Mouse (Mus musculus): ENCODE data around the gene Sh3gl1.

DNA sequence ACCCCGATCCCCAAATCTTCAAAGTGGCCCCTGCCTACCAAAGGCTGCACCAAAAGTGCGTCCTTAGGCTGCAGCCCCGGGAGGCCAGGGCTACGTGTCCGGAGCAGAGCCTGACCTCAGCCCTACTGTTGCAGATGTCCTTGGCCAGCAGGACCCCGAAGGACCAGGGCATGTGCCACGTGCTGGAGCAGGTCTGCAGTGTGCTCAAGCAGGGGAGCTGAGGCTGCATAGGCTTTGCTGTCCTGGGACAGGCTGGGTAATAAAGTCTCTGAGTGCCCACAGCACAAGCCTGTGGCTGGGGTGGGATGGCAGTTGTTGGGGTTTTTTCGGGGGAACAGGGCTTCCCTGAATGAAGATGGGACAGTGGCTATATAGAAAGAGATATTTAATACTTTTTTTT is 20.1 kb downstream of the Sh3gl1 start:
- TF ChIP-seq MAX (IDR thresholded peaks at IDR 0.05; ENCODE audit: low read length) (no peak), POLR2A (IDR thresholded peaks at IDR 0.05; ENCODE audit: low read depth, low read length) (no peak), BHLHE40 (IDR thresholded peaks at IDR 0.05; ENCODE audit: low read depth, low read length) (no peak), SMC3 (IDR thresholded peaks at IDR 0.05; ENCODE audit: low read depth, low read length) (no peak), ZKSCAN1 (IDR thresholded peaks at IDR 0.05; ENCODE audit: borderline replicate concordance, low read depth, low read length) (no peak), E2F4 (IDR thresholded peaks at IDR 0.05; ENCODE audit: insufficient replicate concordance, low read depth, low read length) (no peak), ETS1 (conservative IDR thresholded peaks at IDR 0.05; ENCODE audit: low read depth, low read length) (no peak), EP300 (IDR thresholded peaks at IDR 0.05; ENCODE audit: low read length) (no peak), USF1 (IDR thresholded peaks at IDR 0.05; ENCODE audit: low read depth, low read length) (no peak)
